Mouse (Mus musculus) lung, adult 2 months (tissue): ENCODE data around the gene Grpel1.

ENCODE experiments used
- CTCF ChIP-seq: fragments of 200-500 bp; IDR thresholded peaks from 2 replicates; pipeline ENCODE4 v1.5.1; 2011; ENCODE audit warnings: mild to moderate bottlenecking, low read length, control low read depth; ENCODE audit not compliant: insufficient read depth
- POLR2A ChIP-seq: fragments of 200-500 bp; IDR thresholded peaks from 2 replicates; pipeline ENCODE4 v1.6.1; 2011; ENCODE audit warnings: low read depth, mild to moderate bottlenecking, control low read depth, low read length, borderline replicate concordance; ENCODE audit errors: extremely low read depth

- TF ChIP-seq CTCF (peak; percentile 70), POLR2A (no peak)
Measured at GRCm38 (mm10) chr5:36458926-36459325, 5.9 kb upstream of the Grpel1 start.
